Mouse (Mus musculus): ENCODE measurements around the gene Trnau1ap.
A peak's percentile ranks its signal among the peaks of the same experiment; 100 is the strongest.
"Not testable (repeated sequence)": the region's sequence is repeated elsewhere in the genome, so short reads cannot be mapped to it uniquely, and the experiment has no call there.

Gene Trnau1ap

GRCm38 (mm10) chr4:132295696-132296390 is 33.5 kb downstream of the Trnau1ap start:
- DNase-seq = no peak

GRCm38 (mm10) chr4:132293682-132294240 is 35.6 kb downstream of the Trnau1ap start:
- no peak for DNase-seq

GRCm38 (mm10) chr4:132292988-132293387 is 36.4 kb downstream of the Trnau1ap start:
- DNase-seq = no peak

GRCm38 (mm10) chr4:132291624-132292335 is 37.6 kb downstream of the Trnau1ap start:
- no peak for DNase-seq

- DNase-seq = no peak
Observed at GRCm38 (mm10) chr4:132291056-132291455, 38.3 kb downstream of the Trnau1ap start.

- DNase-seq = not testable (repeated sequence)
Observed at GRCm38 (mm10) chr4:132288840-132289239, 40.5 kb downstream of the Trnau1ap start.

GRCm38 (mm10) chr4:132275949-132276348 is 53.4 kb downstream of the Trnau1ap start:
- no peak for DNase-seq

- DNase-seq = peak; percentile 91 to 94
Observed at GRCm38 (mm10) chr4:132274156-132274862, 55.0 kb downstream of the Trnau1ap start, which contains the start of gene Taf12. Gene Taf12, plus strand, starts transcription at chr4:132274375.

- no peak for DNase-seq
Observed at GRCm38 (mm10) chr4:132273166-132273565, 56.2 kb downstream of the Trnau1ap start.

GRCm38 (mm10) chr4:132269740-132270560 is 59.4 kb downstream of the Trnau1ap start:
- peak; percentile 84 to 87 for DNase-seq

GRCm38 (mm10) chr4:132268871-132269739 is 60.2 kb downstream of the Trnau1ap start:
- DNase-seq = no peak

GRCm38 (mm10) chr4:132266835-132267349 is 62.4 kb downstream of the Trnau1ap start:
- no peak for DNase-seq

GRCm38 (mm10) chr4:132263313-132263712 is 66.0 kb downstream of the Trnau1ap start:
- DNase-seq = no peak

GRCm38 (mm10) chr4:132262358-132262616 is 67.1 kb downstream of the Trnau1ap start:
- DNase-seq = no peak

Measured in thymus, postnatal 36 days (tissue).